Mouse (Mus musculus) leukemia stem cell, adult 10-12 weeks (primary cell): ENCODE data around the gene Aknad1. TPM values are rescaled to one million over a fixed set of nuclear protein-coding genes. Genes with fewer than 3 reads are reported as not detected.

Experiments
- polyA plus RNA-seq: library from polyadenylated mRNA; stranded (reverse); fragments of >175 nt; gene quantifications from 2 replicates; pipeline ENCODE4 v1.2.3, GENCODE M21; 2012; ENCODE audit warnings: low replicate concordance

Aknad1 gene
- polyA plus RNA-seq = 0.09 TPM in 1 of 2 replicates, not detected in the other

DNA sequence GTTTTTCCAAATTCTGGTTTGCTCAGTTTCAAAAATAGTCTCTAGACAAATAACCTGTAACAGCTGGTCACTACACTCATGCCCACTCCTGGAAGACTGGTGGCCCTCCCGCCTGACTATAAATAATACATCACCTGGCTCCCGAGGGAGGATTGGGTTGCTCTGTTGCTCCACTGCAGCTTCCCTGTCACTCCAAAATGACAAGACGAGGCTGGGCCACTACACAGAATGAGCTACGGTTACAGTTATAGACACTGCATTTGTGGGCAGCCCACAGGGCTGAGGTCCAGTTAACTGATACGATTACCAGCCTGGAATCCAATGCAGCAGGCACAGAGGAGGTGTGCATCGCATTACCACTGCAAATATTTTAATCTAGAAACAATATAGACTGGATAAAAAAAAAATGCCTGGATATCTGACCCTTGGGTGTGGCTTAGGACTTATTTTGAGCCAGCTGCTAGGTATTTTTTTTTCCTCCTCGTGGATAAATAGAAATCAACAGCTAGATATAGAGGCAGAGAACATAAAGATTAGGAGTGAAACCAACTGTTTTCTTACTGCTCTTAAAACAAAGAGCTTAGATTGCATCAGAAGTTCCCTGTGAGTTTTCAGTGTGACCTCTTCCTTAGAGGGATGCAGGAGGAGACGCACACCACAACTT is at the start of gene Aknad1:
Gene Aknad1 (plus strand): TSS at position 614 of the 664 bp plus-strand sequence.

DNA sequence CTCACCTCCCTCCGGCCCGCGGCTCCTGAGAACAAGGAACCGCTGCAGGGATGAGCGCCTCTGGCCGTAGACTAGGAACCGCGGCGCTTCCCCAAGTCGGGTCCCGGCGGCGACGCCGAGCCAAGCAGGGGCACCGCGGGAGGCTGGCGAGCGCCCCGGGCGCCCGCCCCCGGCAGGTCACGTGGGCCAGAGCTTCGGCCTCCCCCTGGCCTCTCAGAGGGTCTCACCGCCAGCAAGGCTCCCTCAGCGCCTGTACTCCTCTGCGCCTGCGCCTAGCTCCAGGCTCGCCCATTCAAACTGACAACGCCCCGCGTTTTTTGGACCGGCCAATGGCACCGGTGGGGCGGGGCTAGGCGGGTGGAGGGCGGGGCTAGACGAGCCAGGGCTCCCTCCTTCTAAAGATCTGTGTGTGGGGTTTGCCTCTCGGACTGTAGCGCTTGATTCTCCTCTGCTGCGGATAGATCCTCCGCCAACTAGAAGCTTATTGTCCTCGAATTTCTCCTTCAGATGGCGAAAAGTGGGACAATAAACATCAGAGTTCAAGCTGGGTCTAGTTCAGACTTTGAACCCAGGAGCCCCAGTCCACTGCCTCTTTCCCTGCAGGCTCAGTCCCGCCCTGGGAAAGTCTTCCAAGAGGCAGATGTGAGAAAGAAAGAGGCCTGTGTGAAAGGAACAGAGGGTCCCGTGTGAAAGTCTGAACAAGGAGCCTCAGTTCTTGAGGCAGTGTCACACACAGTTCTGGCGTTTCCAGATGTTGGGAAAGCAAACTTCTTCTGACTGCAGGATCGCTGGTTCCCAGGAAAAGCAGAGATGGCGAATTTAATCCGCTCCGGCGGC is 17.2 kb upstream of the Aknad1 start, which contains the start of gene Gpsm2:
Gene Gpsm2 (minus strand): TSS at position 274 of the 837 bp plus-strand sequence.

Other genes starting within 250 kb of the Aknad1 start
- not detected in 2 replicates for gene 1700013F07Rik, start 205.5 kb upstream of the Aknad1 start, polyA plus RNA-seq
- gene 5330417C22Rik, start 203.1 kb upstream of the Aknad1 start, polyA plus RNA-seq = 0.06 and 0.82 TPM in 2 replicates
- 1.4 and 6.1 TPM in 2 replicates for gene Tmem167b, start 177.2 kb upstream of the Aknad1 start, polyA plus RNA-seq
- 0.19 and 0.24 TPM in 2 replicates for gene Taf13, start 168.0 kb upstream of the Aknad1 start, polyA plus RNA-seq
- gene Wdr47, start 148.4 kb upstream of the Aknad1 start, polyA plus RNA-seq = 2.6 and 4.0 TPM in 2 replicates
- gene Clcc1, start 85.7 kb upstream of the Aknad1 start, polyA plus RNA-seq = 4.2 and 14.3 TPM in 2 replicates
- 9.1 and 45.0 TPM in 2 replicates for gene Gpsm2, start 17.3 kb upstream of the Aknad1 start, polyA plus RNA-seq
- gene Stxbp3, start 100.9 kb downstream of the Aknad1 start, polyA plus RNA-seq = 3.6 and 11.5 TPM in 2 replicates
- gene Fndc7, start 150.3 kb downstream of the Aknad1 start, polyA plus RNA-seq = 0.07 and 0.15 TPM in 2 replicates
- 70.2 and 97.9 TPM in 2 replicates for gene Prpf38b, start 172.1 kb downstream of the Aknad1 start, polyA plus RNA-seq
- not detected in 2 replicates for gene Henmt1, start 200.2 kb downstream of the Aknad1 start, polyA plus RNA-seq
- gene Gm9857, start 200.8 kb downstream of the Aknad1 start, polyA plus RNA-seq = not detected in 2 replicates